Mouse (Mus musculus): ENCODE measurements around the gene Wwp2.

GRCm38 (mm10) chr8:107425230-107425597, 11.0 kb upstream of the Wwp2 start:
- no peak for TF ChIP-seq CTCF (IDR thresholded peaks at IDR 0.05; ENCODE audit: borderline replicate concordance, extremely low read depth, insufficient read depth, insufficient read length)
- no peak for TF ChIP-seq POLR2A (IDR thresholded peaks at IDR 0.05; ENCODE audit: borderline replicate concordance, extremely low read depth, insufficient read depth, insufficient read length, poor library complexity, severe bottlenecking)

Measured in brain, embryonic 14.5 days (tissue).